Mouse (Mus musculus) spleen, adult 2 months (tissue): ENCODE results near the gene Gtf2a1l.

Experiments
- CTCF ChIP-seq: fragments of 200-500 bp; IDR thresholded peaks from 2 replicates; pipeline ENCODE4 v1.5.1; 2011; ENCODE audit warnings: mild to moderate bottlenecking, inconsistent platforms; ENCODE audit not compliant: insufficient read depth, insufficient read length, insufficient replicate concordance; ENCODE audit errors: extremely low read depth
- POLR2A ChIP-seq: fragments of 200-500 bp; IDR thresholded peaks from 2 replicates; pipeline ENCODE4 v1.6.1; 2011; ENCODE audit warnings: low read depth, low read length, inconsistent platforms

DNA sequence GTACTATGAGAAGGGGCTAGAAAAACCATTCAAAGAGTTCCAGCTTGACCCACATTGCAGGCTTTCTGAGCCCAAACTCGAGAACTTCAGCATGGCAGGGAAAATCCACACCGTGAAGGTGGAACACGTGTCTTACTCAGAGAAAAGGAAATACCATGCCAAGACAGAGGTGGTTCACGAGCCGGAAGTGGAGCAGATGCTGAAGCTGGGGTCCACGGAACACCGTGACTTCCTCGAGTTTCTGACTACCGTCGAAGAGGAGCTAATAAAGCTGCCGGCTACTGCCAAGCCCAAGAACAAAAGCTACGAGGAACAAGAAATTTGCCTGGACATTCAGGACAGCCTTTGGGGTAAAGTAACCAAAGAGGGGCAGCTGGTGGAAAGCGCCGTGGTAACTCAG, 32.4 kb upstream of the Gtf2a1l start:
- TF ChIP-seq CTCF = no peak
- TF ChIP-seq POLR2A = no peak
